Comparison of ENCODE assay signal across 10 mouse cellular contexts in the genomic region with DNA sequence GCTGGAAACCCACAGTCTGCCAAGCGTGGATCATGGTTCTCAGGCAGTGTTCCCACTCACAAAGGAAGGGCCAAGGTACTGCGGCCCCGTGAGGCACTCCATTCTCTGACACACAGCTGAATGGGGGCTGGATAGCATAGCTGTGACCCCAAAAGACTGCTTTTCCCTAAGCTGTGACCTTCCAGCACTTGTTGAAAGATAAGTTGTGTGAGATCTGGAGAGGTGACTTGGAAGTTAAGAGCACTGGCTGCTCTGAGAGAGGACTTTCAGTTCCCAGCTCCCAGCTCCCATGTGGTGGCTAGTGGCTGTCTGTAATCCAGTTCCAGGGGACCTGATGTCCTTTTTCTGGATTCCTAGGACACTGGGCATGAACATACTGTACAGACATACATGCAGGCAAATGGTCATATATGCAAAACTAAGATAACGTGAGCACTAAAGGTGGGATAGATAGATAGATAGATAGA.
A peak's percentile ranks its signal among the peaks of the same experiment; 100 is the strongest.
DNase-seq lines count a peak whose midpoint lies in the region; ATAC-seq lines count a peak whose summit lies in the region.
"Had no signal": no experiment of that assay in that cellular context is flagged by ENCODE, and none has a peak within 500 bp of the region (broad histone marks: within the 10 kb centered on the region; RNA-seq: fewer than 3 reads in every experiment).

No protein-coding gene starts in this region.

- H3K27ac ChIP-seq in liver, embryonic 11.5 days (ENCODE audit: low read depth, low read length) = no peak overlapping the region
- H3K27ac ChIP-seq in embryonic facial prominence, embryonic 11.5 days (replicated peaks; ENCODE audit: low read depth, low read length) = no peak overlapping the region
- H3K27ac ChIP-seq in forebrain, embryonic 15.5 days (replicated peaks) = peak overlapping the region; percentile 83
- no peak overlapping the region for H3K27ac ChIP-seq in limb, embryonic 11.5 days (replicated peaks; ENCODE audit: low read depth, low read length)

- H3K4me1 ChIP-seq in liver, embryonic 11.5 days (replicated peaks; ENCODE audit: control insufficient read depth, insufficient read depth, low read length) = peaks cover 3% of the 10 kb centered on the region
- peaks cover 4% of the 10 kb centered on the region for H3K4me1 ChIP-seq in embryonic facial prominence, embryonic 11.5 days (ENCODE audit: control insufficient read depth, insufficient read depth, low read length)
- H3K4me1 ChIP-seq in forebrain, embryonic 15.5 days = peaks cover 34% of the 10 kb centered on the region
- H3K4me1 ChIP-seq in limb, embryonic 11.5 days (ENCODE audit: control insufficient read depth, insufficient read depth, low read length) = peaks cover 16% of the 10 kb centered on the region

- H3K4me2 ChIP-seq in liver, embryonic 11.5 days = peak overlapping the region; percentile 34
- H3K4me2 ChIP-seq in embryonic facial prominence, embryonic 11.5 days (ENCODE audit: low read depth, low read length) = no peak overlapping the region
- no peak overlapping the region for H3K4me2 ChIP-seq in forebrain, embryonic 15.5 days (replicated peaks)
- H3K4me2 ChIP-seq in limb, embryonic 11.5 days (ENCODE audit: low read depth, severe bottlenecking) = peak overlapping the region; percentile 3; the same call in 1 of the 2 replicates

- no peak for ATAC-seq in liver, embryonic 11.5 days (replicated peaks; ENCODE audit: low FRiP score)
- ATAC-seq in embryonic facial prominence, embryonic 11.5 days (replicated peaks; ENCODE audit: insufficient number of reproducible peaks, low FRiP score, low TSS enrichment, low read depth) = no peak
- ATAC-seq in forebrain, embryonic 15.5 days (replicated peaks) = no peak
- ATAC-seq in limb, embryonic 11.5 days (ENCODE audit: insufficient number of reproducible peaks, low FRiP score, low TSS enrichment, low read depth) = no peak

- H3K9me3 ChIP-seq in liver, embryonic 11.5 days (ENCODE audit: control insufficient read depth, low read length) = no peaks in the 10 kb centered on the region
- H3K9me3 ChIP-seq in embryonic facial prominence, embryonic 11.5 days (replicated peaks; ENCODE audit: control insufficient read depth, low read length) = no peaks in the 10 kb centered on the region
- H3K9me3 ChIP-seq in forebrain, embryonic 15.5 days = no peaks in the 10 kb centered on the region
- H3K9me3 ChIP-seq in limb, embryonic 11.5 days (ENCODE audit: control insufficient read depth, low read length) = no peaks in the 10 kb centered on the region

- H3K4me3 ChIP-seq in liver, embryonic 11.5 days (ENCODE audit: low read depth, low read length) = no peak overlapping the region
- no peak overlapping the region for H3K4me3 ChIP-seq in embryonic facial prominence, embryonic 11.5 days (ENCODE audit: low read depth, low read length)
- H3K4me3 ChIP-seq in forebrain, embryonic 15.5 days = no peak overlapping the region
- H3K4me3 ChIP-seq in limb, embryonic 11.5 days (ENCODE audit: low read depth, low read length) = no peak overlapping the region

- no peaks in the 10 kb centered on the region for H3K36me3 ChIP-seq in liver, embryonic 11.5 days (ENCODE audit: control insufficient read depth, insufficient read depth, low read length)
- H3K36me3 ChIP-seq in embryonic facial prominence, embryonic 11.5 days (replicated peaks; ENCODE audit: control insufficient read depth, insufficient read depth, low read depth, low read length) = no peaks in the 10 kb centered on the region
- no peaks in the 10 kb centered on the region for H3K36me3 ChIP-seq in forebrain, embryonic 15.5 days
- no peaks in the 10 kb centered on the region for H3K36me3 ChIP-seq in limb, embryonic 11.5 days (ENCODE audit: control insufficient read depth, insufficient read depth, low read length)

- H3K27me3 ChIP-seq in liver, embryonic 11.5 days (replicated peaks; ENCODE audit: control insufficient read depth, insufficient read depth, low read length) = no peaks in the 10 kb centered on the region
- no peaks in the 10 kb centered on the region for H3K27me3 ChIP-seq in embryonic facial prominence, embryonic 11.5 days (ENCODE audit: control insufficient read depth, insufficient read depth, low read length)
- H3K27me3 ChIP-seq in forebrain, embryonic 15.5 days = no peaks in the 10 kb centered on the region
- H3K27me3 ChIP-seq in limb, embryonic 11.5 days (ENCODE audit: control insufficient read depth, insufficient read depth, low read length) = no peaks in the 10 kb centered on the region

- H3K9ac ChIP-seq in liver, embryonic 11.5 days (ENCODE audit: low read depth, low read length) = no peak overlapping the region
- 0 out of 2 replicates have a peak overlapping the region, but pooled peaks have one; percentile 15 for H3K9ac ChIP-seq in embryonic facial prominence, embryonic 11.5 days (replicated peaks; ENCODE audit: low read length)
- no peak overlapping the region for H3K9ac ChIP-seq in forebrain, embryonic 15.5 days (replicated peaks)
- no peak overlapping the region for H3K9ac ChIP-seq in limb, embryonic 11.5 days (ENCODE audit: low read length)

- DNase-seq in liver, embryonic 11.5 days (ENCODE audit: low spot score) = no peak
- DNase-seq in liver = no peak
- DNase-seq in embryonic facial prominence, embryonic 11.5 days (ENCODE audit: low spot score) = no peak
- DNase-seq in limb, embryonic 11.5 days (ENCODE audit: low spot score) = no peak
- no peak for DNase-seq in adipocyte (ENCODE audit: low spot score)
- DNase-seq in right cerebral cortex, adult 2 months (ENCODE audit: low spot score in 2 of 2) = no peak
- DNase-seq: adrenal gland, postnatal 25 days; kidney, adult 9 months; spleen, adult 18-20 months had no signal

- WGBS in liver, embryonic 11.5 days = 59% methylated on average over 4 of the region's 4 CpGs
- WGBS in embryonic facial prominence, embryonic 11.5 days = 64% methylated on average over 4 of the region's 4 CpGs
- WGBS in forebrain, embryonic 15.5 days = 63% methylated on average over 4 of the region's 4 CpGs
- WGBS in limb, embryonic 11.5 days = 38% methylated on average over 4 of the region's 4 CpGs

Comparison
In these comparisons a context has a peak if more than half of its experiments do, and no peak if none do; other contexts are left out.
1. H3K4me2 ChIP-seq: peak in liver, embryonic 11.5 days (single experiment) and limb, embryonic 11.5 days (single experiment); none in embryonic facial prominence, embryonic 11.5 days (single experiment) and forebrain, embryonic 15.5 days (single experiment).